Mouse (Mus musculus) cerebellum, adult 2 months (tissue): ENCODE data around the gene Abca4. TPM values are rescaled to one million over a fixed set of nuclear protein-coding genes. Genes with fewer than 3 reads are reported as not detected.
A peak's percentile ranks its signal among the peaks of the same experiment; 100 is the strongest.

Experiments
- DNase-seq, 2 experiments: peaks; one replicate each; pipeline ENCODE4 v3.0.0; 2021
- H3K27ac ChIP-seq: fragments of 200-500 bp; 2 replicates; pipeline ENCODE4 v1.5.1; 2012; ENCODE audit warnings: low read length, control low read depth, inconsistent platforms; ENCODE audit not compliant: insufficient read depth
- H3K27me3 ChIP-seq: fragments of 200-500 bp; 2 replicates; pipeline ENCODE4 v1.6.1; 2012; ENCODE audit warnings: inconsistent platforms, mild to moderate bottlenecking, low read length, moderate library complexity; ENCODE audit not compliant: control insufficient read depth, insufficient read depth
- H3K4me1 ChIP-seq: fragments of 200-500 bp; 2 replicates; pipeline ENCODE4 v1.6.1; 2011; ENCODE audit warnings: low read length; ENCODE audit not compliant: control insufficient read depth, insufficient read depth
- H3K4me3 ChIP-seq: fragments of 200-500 bp; replicated peaks from 2 replicates; pipeline ENCODE3; 2011; ENCODE audit warnings: mild to moderate bottlenecking, low read depth, low read length, control low read depth; ENCODE audit not compliant: insufficient read depth
- CTCF ChIP-seq: fragments of 200-500 bp; IDR thresholded peaks from 2 replicates; pipeline ENCODE4 v1.5.1; 2011; ENCODE audit warnings: low read depth, mild to moderate bottlenecking, control low read depth, low read length, moderate library complexity, borderline replicate concordance; ENCODE audit not compliant: insufficient read depth
- POLR2A ChIP-seq: fragments of 200-500 bp; IDR thresholded peaks from 2 replicates; pipeline ENCODE4 v1.6.1; 2011; ENCODE audit warnings: low read length, control low read depth, borderline replicate concordance; ENCODE audit not compliant: insufficient read depth
- WGBS: fragments of 180-500 bp; shearing (Covaris S2); methylation state at CpG from one replicate; pipeline ENCODE4 v1.1.7; 2018; 5-methylcytosine and 5-hydroxymethylcytosine counted together
- polyA plus RNA-seq: library from polyadenylated mRNA; depleted of rRNA; stranded (reverse); fragments of >200 nt; gene quantifications from 2 replicates; pipeline ENCODE4 v1.2.3, GENCODE M21; 2012

The Abca4 gene
- polyA plus RNA-seq, 1 experiment: 2.3 TPM

- TF ChIP-seq POLR2A (no peak), CTCF (peak; percentile 89)
- no peak overlapping the region for H3K27ac ChIP-seq
- WGBS: 34% methylated on average over 20 of the region's 20 CpGs
These were observed 59.9 kb downstream of the Abca4 start for GRCm38 (mm10) chr3:122103864-122104808.

GRCm38 (mm10) chr3:122106920-122107319, 62.7 kb downstream of the Abca4 start:
- Histone ChIP-seq H3K4me3 (no peak overlapping the region), H3K27ac (no peak overlapping the region), H3K4me1 (no peaks in the 10 kb centered on the region), H3K27me3 (no peaks in the 10 kb centered on the region)
- TF ChIP-seq CTCF: no peak
- no peak for TF ChIP-seq POLR2A
- no peak for DNase-seq
- 89% methylated on average over 8 of the region's 8 CpGs for WGBS

More at GRCm38 (mm10) chr3:122103864-122104808, 59.9 kb downstream of the Abca4 start:
- peak; percentile 73 to 85 for DNase-seq
- H3K27me3 ChIP-seq: no peaks in the 10 kb centered on the region
- no peaks in the 10 kb centered on the region for H3K4me1 ChIP-seq
- H3K4me3 ChIP-seq: peak overlapping the region; percentile 38

GRCm38 (mm10) chr3:122107643-122108194, 63.5 kb downstream of the Abca4 start:
- no peak overlapping the region for H3K27ac ChIP-seq
- no peak overlapping the region for H3K4me3 ChIP-seq
- WGBS: 80% methylated on average over 14 of the region's 14 CpGs

GRCm38 (mm10) chr3:122109461-122109860, 65.2 kb downstream of the Abca4 start:
- Histone ChIP-seq H3K27ac (no peak overlapping the region), H3K4me3 (no peak overlapping the region), H3K4me1 (no peaks in the 10 kb centered on the region), H3K27me3 (no peaks in the 10 kb centered on the region)
- no peak for DNase-seq
- TF ChIP-seq POLR2A: no peak
- no peak for TF ChIP-seq CTCF
- WGBS: 88% methylated on average over 4 of the region's 4 CpGs

More at GRCm38 (mm10) chr3:122107643-122108194, 63.5 kb downstream of the Abca4 start:
- Histone ChIP-seq H3K27me3 (no peaks in the 10 kb centered on the region), H3K4me1 (no peaks in the 10 kb centered on the region)
- DNase-seq: no peak
- TF ChIP-seq POLR2A (no peak), CTCF (no peak)

GRCm38 (mm10) chr3:122111141-122111981, 67.1 kb downstream of the Abca4 start:
- H3K27me3 ChIP-seq: no peaks in the 10 kb centered on the region
- H3K27ac ChIP-seq: no peak overlapping the region

GRCm38 (mm10) chr3:122118651-122119214, 74.5 kb downstream of the Abca4 start:
- TF ChIP-seq POLR2A: no peak
- TF ChIP-seq CTCF: no peak
- WGBS: 82% methylated on average over 9 of the region's 9 CpGs

More at GRCm38 (mm10) chr3:122111141-122111981, 67.1 kb downstream of the Abca4 start:
- TF ChIP-seq POLR2A (no peak), CTCF (no peak)
- 43% methylated on average over 9 of the region's 9 CpGs for WGBS
- Histone ChIP-seq H3K4me3 (no peak overlapping the region), H3K4me1 (no peaks in the 10 kb centered on the region)
- no peak for DNase-seq

GRCm38 (mm10) chr3:122119733-122120132, 75.5 kb downstream of the Abca4 start:
- Histone ChIP-seq H3K27me3 (no peaks in the 10 kb centered on the region), H3K4me3 (no peak overlapping the region), H3K27ac (no peak overlapping the region), H3K4me1 (no peaks in the 10 kb centered on the region)
- WGBS: 69% methylated on average over 7 of the region's 7 CpGs
- no peak for TF ChIP-seq CTCF
- no peak for DNase-seq

More at GRCm38 (mm10) chr3:122118651-122119214, 74.5 kb downstream of the Abca4 start:
- no peaks in the 10 kb centered on the region for H3K27me3 ChIP-seq
- H3K4me1 ChIP-seq: no peaks in the 10 kb centered on the region
- no peak overlapping the region for H3K27ac ChIP-seq
- no peak for DNase-seq
- no peak overlapping the region for H3K4me3 ChIP-seq
